Mouse (Mus musculus): ENCODE results near the gene Mum1. TPM values are rescaled to one million over a fixed set of nuclear protein-coding genes. Genes with fewer than 3 reads are reported as not detected.
"Not testable (repeated sequence)": the region's sequence is repeated elsewhere in the genome, so short reads cannot be mapped to it uniquely, and the experiment has no call there.

Gene Mum1
- total and polyA plus RNA-seq, 2 experiments: 7.1 to 10.1 TPM

DNA sequence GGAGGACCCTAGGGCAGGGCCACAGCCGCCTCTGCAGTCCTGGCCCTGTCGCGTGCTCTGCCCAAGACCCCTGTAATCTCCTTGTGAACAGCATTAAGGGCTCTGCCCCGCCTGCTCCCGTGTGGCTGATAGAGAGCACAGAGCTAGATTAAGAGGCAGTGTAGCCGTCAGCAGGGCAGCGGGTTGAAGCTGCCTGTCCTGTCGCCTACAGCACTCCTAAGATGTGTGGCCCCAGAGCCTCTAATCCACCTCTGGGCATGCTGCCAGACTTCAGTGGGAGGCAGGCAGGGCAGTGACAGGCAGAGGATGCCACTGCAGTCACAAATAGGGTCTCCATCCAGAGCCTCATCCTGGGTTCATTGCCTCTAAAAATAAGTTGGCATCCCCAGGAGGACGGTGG lies 15.9 kb downstream of the Mum1 start:
- Histone ChIP-seq H3K27me3 (ENCODE audit: control insufficient read depth, insufficient read depth, low read length) (no peaks in the 10 kb centered on the region), H3K27ac (replicated peaks; ENCODE audit: insufficient read depth, low read depth, low read length) (no peak overlapping the region), H3K36me3 (ENCODE audit: control insufficient read depth, insufficient read depth, low read length) (no peaks in the 10 kb centered on the region), H3K4me3 (ENCODE audit: insufficient read depth, low read depth, low read length) (no peak overlapping the region), H3K79me2 (ENCODE audit: control insufficient read depth, insufficient read depth, low read length) (no peaks in the 10 kb centered on the region), H3K9ac (ENCODE audit: low read depth, low read length) (no peak overlapping the region), H3K4me1 (ENCODE audit: control insufficient read depth, insufficient read depth, low read length) (0 out of 2 replicates have a peak, but pooled peaks cover 1% of the 10 kb centered on the region)
- DNase-seq (ENCODE audit: extremely low read depth, low read depth, low spot score): no peak
- TF ChIP-seq POLR2A (IDR thresholded peaks at IDR 0.05; ENCODE audit: extremely low read depth, insufficient read depth, low read length) (no peak), CTCF (IDR thresholded peaks at IDR 0.05; ENCODE audit: low read depth, low read length) (no peak)
- WGBS: 79% methylated on average over 9 of the region's 9 CpGs

GRCm38 (mm10) chr10:80242607-80243006 lies 16.4 kb downstream of the Mum1 start:
- Histone ChIP-seq H3K4me1 (ENCODE audit: control insufficient read depth, insufficient read depth, low read length) (0 out of 2 replicates have a peak, but pooled peaks cover 1% of the 10 kb centered on the region), H3K27ac (replicated peaks; ENCODE audit: insufficient read depth, low read depth, low read length) (no peak overlapping the region), H3K36me3 (ENCODE audit: control insufficient read depth, insufficient read depth, low read length) (no peaks in the 10 kb centered on the region), H3K79me2 (ENCODE audit: control insufficient read depth, insufficient read depth, low read length) (no peaks in the 10 kb centered on the region), H3K4me3 (ENCODE audit: insufficient read depth, low read depth, low read length) (no peak overlapping the region), H3K9ac (ENCODE audit: low read depth, low read length) (no peak overlapping the region), H3K27me3 (ENCODE audit: control insufficient read depth, insufficient read depth, low read length) (no peaks in the 10 kb centered on the region)
- TF ChIP-seq POLR2A (IDR thresholded peaks at IDR 0.05; ENCODE audit: extremely low read depth, insufficient read depth, low read length) (no peak), CTCF (IDR thresholded peaks at IDR 0.05; ENCODE audit: low read depth, low read length) (no peak)
- WGBS: 95% methylated on average over 3 of the region's 3 CpGs
- no peak for DNase-seq (ENCODE audit: extremely low read depth, low read depth, low spot score)

DNA sequence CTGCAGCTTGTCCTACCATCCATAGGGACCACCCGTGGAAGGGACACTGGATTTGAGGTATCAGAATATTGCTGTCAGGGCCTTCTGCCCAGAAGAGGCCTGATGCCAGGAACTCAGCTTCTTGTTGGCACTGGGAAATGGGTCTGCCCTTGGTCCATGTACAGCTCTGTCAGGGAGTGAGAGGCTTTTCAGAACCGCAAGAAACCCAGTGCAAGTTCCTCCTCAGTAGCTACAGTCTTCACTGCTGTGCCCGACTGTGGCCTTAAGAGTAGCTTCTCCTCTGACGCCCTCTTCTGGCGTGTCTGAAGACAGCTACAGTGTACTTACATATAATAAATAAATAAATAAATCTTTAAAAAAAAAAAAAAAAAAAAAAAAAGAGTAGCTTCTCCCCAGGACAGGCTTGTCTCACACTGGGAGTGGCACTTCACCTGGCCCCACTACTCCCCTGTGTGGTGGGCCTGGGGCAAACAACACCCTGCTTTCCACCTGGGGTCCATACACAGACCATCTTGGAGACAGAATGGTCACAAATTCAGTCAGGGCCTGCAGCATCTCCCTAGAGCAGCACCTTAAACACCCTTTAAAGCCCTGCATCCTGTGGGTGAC lies 18.7 kb downstream of the Mum1 start:
- TF ChIP-seq CTCF (IDR thresholded peaks at IDR 0.05; ENCODE audit: low read depth, low read length) (peak; percentile 35; the same call in 1 of the 2 replicates), POLR2A (IDR thresholded peaks at IDR 0.05; ENCODE audit: extremely low read depth, insufficient read depth, low read length) (no peak)
- no peak overlapping the region for H3K9ac ChIP-seq (ENCODE audit: low read depth, low read length)
- no peaks in the 10 kb centered on the region for H3K4me1 ChIP-seq (ENCODE audit: control insufficient read depth, insufficient read depth, low read length)
- peaks cover 2% of the 10 kb centered on the region; the same call in 1 of the 2 replicates for H3K79me2 ChIP-seq (ENCODE audit: control insufficient read depth, insufficient read depth, low read length)
- no peaks in the 10 kb centered on the region for H3K36me3 ChIP-seq (ENCODE audit: control insufficient read depth, insufficient read depth, low read length)
- peak; percentile 54 for DNase-seq (ENCODE audit: extremely low read depth, low read depth, low spot score)
- H3K27ac ChIP-seq (replicated peaks; ENCODE audit: insufficient read depth, low read depth, low read length): no peak overlapping the region
- no peaks in the 10 kb centered on the region for H3K27me3 ChIP-seq (ENCODE audit: control insufficient read depth, insufficient read depth, low read length)
- 60% methylated on average over 5 of the region's 5 CpGs for WGBS
- no peak overlapping the region for H3K4me3 ChIP-seq (ENCODE audit: insufficient read depth, low read depth, low read length)

- no peaks in the 10 kb centered on the region for H3K27me3 ChIP-seq (ENCODE audit: control insufficient read depth, insufficient read depth, low read length)
- no peak overlapping the region for H3K9ac ChIP-seq (ENCODE audit: low read depth, low read length)
- DNase-seq (ENCODE audit: extremely low read depth, low read depth, low spot score): peak; percentile 61
- no peak overlapping the region for H3K4me3 ChIP-seq (ENCODE audit: insufficient read depth, low read depth, low read length)
- 6% methylated on average over 4 of the region's 4 CpGs for WGBS
- H3K36me3 ChIP-seq (ENCODE audit: control insufficient read depth, insufficient read depth, low read length): no peaks in the 10 kb centered on the region
- peaks cover 7% of the 10 kb centered on the region; the same call in 1 of the 2 replicates for H3K79me2 ChIP-seq (ENCODE audit: control insufficient read depth, insufficient read depth, low read length)
- peaks cover 3% of the 10 kb centered on the region for H3K4me1 ChIP-seq (ENCODE audit: control insufficient read depth, insufficient read depth, low read length)
- no peak overlapping the region for H3K27ac ChIP-seq (replicated peaks; ENCODE audit: insufficient read depth, low read depth, low read length)
- TF ChIP-seq CTCF (IDR thresholded peaks at IDR 0.05; ENCODE audit: low read depth, low read length) (peak; percentile 46), POLR2A (IDR thresholded peaks at IDR 0.05; ENCODE audit: extremely low read depth, insufficient read depth, low read length) (no peak)
Observed at GRCm38 (mm10) chr10:80245600-80245999, 19.4 kb downstream of the Mum1 start.

DNA sequence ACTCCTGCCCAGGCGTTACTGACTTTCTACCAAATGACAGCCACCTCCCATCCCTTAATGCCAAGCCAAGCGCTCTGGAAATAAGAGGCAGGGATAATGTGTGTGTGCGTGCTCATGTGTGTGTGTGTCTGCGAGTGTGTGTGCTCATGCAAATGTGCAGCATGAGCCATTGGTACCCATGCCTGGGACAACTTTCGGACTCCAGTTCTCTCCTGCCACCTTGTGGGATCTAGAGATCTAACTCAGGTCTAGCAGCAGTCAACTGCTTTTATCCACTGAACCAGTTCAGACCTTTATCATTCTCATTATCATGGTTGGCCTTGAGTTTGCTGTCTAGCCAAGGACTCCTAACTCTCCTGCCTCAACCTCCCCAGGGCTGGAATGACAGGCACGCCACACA lies 21.6 kb downstream of the Mum1 start:
- Histone ChIP-seq H3K4me1 (ENCODE audit: control insufficient read depth, insufficient read depth, low read length) (peaks cover 17% of the 10 kb centered on the region), H3K27me3 (ENCODE audit: control insufficient read depth, insufficient read depth, low read length) (no peaks in the 10 kb centered on the region), H3K36me3 (ENCODE audit: control insufficient read depth, insufficient read depth, low read length) (no peaks in the 10 kb centered on the region), H3K27ac (replicated peaks; ENCODE audit: insufficient read depth, low read depth, low read length) (no peak overlapping the region), H3K9ac (ENCODE audit: low read depth, low read length) (no peak overlapping the region), H3K4me3 (ENCODE audit: insufficient read depth, low read depth, low read length) (no peak overlapping the region), H3K79me2 (ENCODE audit: control insufficient read depth, insufficient read depth, low read length) (peaks cover 13% of the 10 kb centered on the region; the same call in 1 of the 2 replicates)
- DNase-seq (ENCODE audit: extremely low read depth, low read depth, low spot score): no peak
- TF ChIP-seq CTCF (IDR thresholded peaks at IDR 0.05; ENCODE audit: low read depth, low read length) (0 out of 2 replicates have a peak, but pooled peaks have one; percentile 11), POLR2A (IDR thresholded peaks at IDR 0.05; ENCODE audit: extremely low read depth, insufficient read depth, low read length) (no peak)
- 68% methylated on average over 6 of the region's 6 CpGs for WGBS

DNA sequence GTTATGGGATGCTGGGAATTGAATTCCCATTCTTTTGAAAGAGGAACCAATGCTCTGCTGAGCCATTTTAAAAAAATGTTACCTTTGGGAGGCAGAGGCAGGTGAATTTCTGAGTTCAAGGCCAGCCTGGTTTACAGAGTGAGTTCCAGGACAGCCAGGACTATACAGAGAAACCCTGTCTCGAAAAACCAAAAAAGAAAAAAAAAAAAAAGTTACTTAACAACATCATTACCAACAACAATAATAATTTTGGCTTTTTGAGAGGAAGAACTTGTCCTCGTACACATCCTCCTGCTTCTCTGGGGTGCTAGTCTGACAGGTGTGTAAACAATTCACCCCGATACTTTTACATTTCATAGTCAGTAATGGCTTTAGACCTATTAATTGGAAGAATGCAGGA lies 22.2 kb downstream of the Mum1 start:
- not testable (repeated sequence) for H3K36me3 ChIP-seq (ENCODE audit: control insufficient read depth, insufficient read depth, low read length); DNase-seq (ENCODE audit: extremely low read depth, low read depth, low spot score); H3K27ac ChIP-seq (replicated peaks; ENCODE audit: insufficient read depth, low read depth, low read length); H3K9ac ChIP-seq (ENCODE audit: low read depth, low read length); H3K27me3 ChIP-seq (ENCODE audit: control insufficient read depth, insufficient read depth, low read length)
- Histone ChIP-seq H3K4me3 (ENCODE audit: insufficient read depth, low read depth, low read length) (peak overlapping the region; percentile 23; the same call in 1 of the 2 replicates), H3K4me1 (ENCODE audit: control insufficient read depth, insufficient read depth, low read length) (peaks cover 21% of the 10 kb centered on the region), H3K79me2 (ENCODE audit: control insufficient read depth, insufficient read depth, low read length) (peaks cover 13% of the 10 kb centered on the region; the same call in 1 of the 2 replicates)
- WGBS: 19% methylated on average over 3 of the region's 3 CpGs
